Mouse (Mus musculus): ENCODE results near the gene Sdk1.

Sdk1 gene

GRCm38 (mm10) chr5:141987287-141987799, 746.1 kb downstream of the Sdk1 start:
- in situ Hi-C loops (cut with MboI, MseI) = loop anchor here (25.0 kb wide), 1 partner anchor 325 kb away; no protein-coding TSS in a partner anchor

- in situ Hi-C loops (cut with MboI, MseI) = loop anchor here (25.0 kb wide), 1 partner anchor 324 kb away; no protein-coding TSS in a partner anchor
Observed at GRCm38 (mm10) chr5:141988685-141989084, 747.4 kb downstream of the Sdk1 start.

DNA sequence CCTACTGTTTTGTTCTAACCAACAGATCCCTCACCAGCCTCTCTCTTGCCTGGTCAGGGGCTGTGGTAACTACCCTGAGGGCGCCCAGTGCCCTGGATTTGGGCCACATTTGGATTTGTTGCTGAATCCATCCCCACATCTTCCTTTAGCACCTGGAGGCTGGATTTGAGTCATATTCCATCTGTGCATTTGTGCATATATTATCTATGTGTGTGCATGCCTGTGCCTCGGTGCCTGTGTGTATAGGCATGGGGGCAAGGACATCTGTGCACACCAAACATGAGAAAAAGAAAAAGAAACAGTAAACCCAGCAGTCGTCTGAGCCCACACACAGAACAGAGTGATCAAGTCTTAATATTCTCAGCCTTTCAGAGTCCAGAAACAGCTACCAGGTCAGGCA, 752.9 kb downstream of the Sdk1 start:
- in situ Hi-C loops (cut with MboI, MseI) = loop anchor here (25.0 kb wide), 1 partner anchor 318 kb away; no protein-coding TSS in a partner anchor

DNA sequence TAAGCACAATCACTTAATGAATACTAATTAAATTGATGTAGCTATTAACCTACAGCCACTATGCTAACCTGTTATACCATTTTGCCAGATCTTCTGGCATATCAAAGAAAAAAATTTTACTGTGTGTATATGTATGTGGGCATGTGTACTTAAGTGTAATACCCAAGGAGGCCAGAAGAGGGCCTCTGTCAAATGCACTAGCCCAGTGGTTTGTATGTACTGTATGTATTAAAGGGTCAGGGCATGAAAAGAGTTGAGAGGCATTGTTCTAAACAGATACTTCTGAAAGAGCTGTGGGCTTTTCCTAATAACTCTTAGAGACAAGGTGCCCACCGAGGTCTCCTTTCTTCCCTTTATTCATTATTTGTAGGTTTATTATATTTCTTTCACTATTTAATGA, 759.0 kb downstream of the Sdk1 start:
- in situ Hi-C loops (cut with MboI, MseI) = no loop called here

DNA sequence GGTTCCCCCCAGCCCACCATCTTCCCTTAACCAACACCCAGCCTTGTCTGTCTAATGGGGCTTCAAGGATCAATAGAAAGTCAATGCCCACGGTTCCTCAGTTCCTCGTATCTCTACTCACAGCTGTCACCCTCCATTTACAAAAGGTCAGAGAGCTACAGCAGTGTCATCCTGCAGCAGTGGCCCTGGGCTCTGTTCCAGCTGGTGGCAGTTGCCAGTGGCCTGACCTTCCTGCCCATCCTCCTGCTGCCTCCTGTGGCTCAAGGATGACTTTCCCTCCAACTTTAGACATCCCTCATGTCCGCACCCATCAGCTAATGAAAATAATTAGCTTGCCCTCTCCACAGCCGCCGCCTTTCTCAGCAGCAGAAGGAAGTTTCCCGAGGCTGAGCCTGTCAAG, 759.8 kb downstream of the Sdk1 start:
- in situ Hi-C loops (cut with MboI, MseI) = no loop called here

GRCm38 (mm10) chr5:142001973-142002372, 760.7 kb downstream of the Sdk1 start:
- in situ Hi-C loops (cut with MboI, MseI) = no loop called here

GRCm38 (mm10) chr5:142010189-142010588, 768.9 kb downstream of the Sdk1 start:
- in situ Hi-C loops (cut with MboI, MseI) = loop anchor here (10.0 kb wide), 1 partner anchor 565 kb away; no protein-coding TSS in a partner anchor

GRCm38 (mm10) chr5:142017001-142017400, 775.7 kb downstream of the Sdk1 start:
- in situ Hi-C loops (cut with MboI, MseI) = loop anchor here (10.0 kb wide), 1 partner anchor 558 kb away; no protein-coding TSS in a partner anchor

- in situ Hi-C loops (cut with MboI, MseI) = no loop called here
Observed at GRCm38 (mm10) chr5:142022877-142023580, 781.7 kb downstream of the Sdk1 start.

DNA sequence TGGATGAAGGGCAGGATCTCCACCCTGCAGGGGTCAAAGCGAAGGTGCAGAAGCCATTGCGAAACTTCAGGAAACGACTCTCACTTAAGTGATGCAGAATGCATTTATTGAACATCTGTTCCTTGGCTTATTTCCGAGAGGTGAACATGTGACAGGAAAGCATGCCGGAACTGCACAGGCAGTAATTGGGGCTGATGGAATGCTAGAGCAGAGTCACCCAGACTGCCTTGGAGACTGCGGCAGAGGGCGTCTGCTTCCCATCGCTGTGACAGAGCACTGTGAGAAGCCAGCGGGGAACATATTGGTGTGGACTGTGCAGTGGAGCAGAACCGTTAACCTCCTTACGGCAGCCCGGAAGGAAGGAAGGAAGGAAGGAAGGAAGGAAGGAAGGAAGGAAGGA, 783.2 kb downstream of the Sdk1 start:
- in situ Hi-C loops (cut with MboI, MseI) = no loop called here

GRCm38 (mm10) chr5:142036536-142036935, 795.2 kb downstream of the Sdk1 start:
- in situ Hi-C loops (cut with MboI, MseI) = no loop called here

- in situ Hi-C loops (cut with MboI, MseI) = no loop called here
Observed at GRCm38 (mm10) chr5:142039236-142039635, 797.9 kb downstream of the Sdk1 start.

- in situ Hi-C loops (cut with MboI, MseI) = no loop called here
Observed at GRCm38 (mm10) chr5:142039891-142040530, 798.7 kb downstream of the Sdk1 start.

DNA sequence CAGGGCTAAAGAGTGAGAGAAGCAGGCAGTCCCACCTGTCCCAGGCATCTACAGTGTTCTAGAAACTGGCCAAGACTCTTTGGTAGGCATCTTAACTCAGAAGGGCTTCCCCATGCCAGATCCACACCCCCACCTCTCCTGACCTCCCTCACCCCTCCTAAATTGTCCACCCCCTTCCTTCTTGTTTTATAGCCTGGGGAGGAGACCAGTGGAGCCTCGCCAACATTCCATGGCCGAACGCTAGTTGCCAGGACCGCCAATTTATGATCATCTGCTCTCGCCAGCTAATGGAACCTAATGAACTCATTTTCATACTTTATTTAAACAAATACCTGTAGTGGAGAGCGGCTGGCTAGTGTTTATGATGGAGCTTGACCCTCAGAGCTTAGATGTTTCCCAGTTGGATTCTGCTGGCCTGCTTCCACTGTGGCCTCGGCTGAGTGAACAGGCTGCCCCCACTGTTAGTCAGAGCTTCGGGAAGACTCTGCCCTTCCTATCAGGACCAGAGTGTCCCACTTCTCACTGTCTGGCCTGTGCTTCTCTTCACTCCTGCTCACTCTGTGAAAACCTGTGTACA, 800.0 kb downstream of the Sdk1 start:
- in situ Hi-C loops (cut with MboI, MseI) = no loop called here

DNA sequence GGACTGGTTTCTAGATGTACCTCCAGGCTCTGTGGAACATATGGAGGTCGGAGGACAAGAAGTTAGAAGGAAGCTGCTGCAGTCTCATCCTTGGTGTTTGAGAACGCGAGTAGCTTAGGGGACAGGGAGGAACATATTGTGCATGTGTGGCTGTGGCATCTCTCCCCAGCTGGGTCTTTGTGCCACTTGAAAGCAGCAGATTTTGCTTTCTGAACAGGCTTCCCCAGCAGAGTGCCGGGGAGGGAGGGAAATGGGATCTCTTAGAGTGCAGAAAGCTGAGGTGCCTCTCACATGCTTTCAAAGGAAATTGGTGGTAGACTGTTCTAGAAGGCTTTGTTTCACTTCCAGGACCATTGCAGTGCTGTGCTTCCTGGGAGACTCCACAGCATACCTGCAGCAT, 820.5 kb downstream of the Sdk1 start:
- in situ Hi-C loops (cut with MboI, MseI) = no loop called here

- in situ Hi-C loops (cut with MboI, MseI) = no loop called here
Observed at GRCm38 (mm10) chr5:142071322-142071721, 830.0 kb downstream of the Sdk1 start.

- in situ Hi-C loops (cut with MboI, MseI) = no loop called here
Observed at GRCm38 (mm10) chr5:142073901-142074300, 832.6 kb downstream of the Sdk1 start.

DNA sequence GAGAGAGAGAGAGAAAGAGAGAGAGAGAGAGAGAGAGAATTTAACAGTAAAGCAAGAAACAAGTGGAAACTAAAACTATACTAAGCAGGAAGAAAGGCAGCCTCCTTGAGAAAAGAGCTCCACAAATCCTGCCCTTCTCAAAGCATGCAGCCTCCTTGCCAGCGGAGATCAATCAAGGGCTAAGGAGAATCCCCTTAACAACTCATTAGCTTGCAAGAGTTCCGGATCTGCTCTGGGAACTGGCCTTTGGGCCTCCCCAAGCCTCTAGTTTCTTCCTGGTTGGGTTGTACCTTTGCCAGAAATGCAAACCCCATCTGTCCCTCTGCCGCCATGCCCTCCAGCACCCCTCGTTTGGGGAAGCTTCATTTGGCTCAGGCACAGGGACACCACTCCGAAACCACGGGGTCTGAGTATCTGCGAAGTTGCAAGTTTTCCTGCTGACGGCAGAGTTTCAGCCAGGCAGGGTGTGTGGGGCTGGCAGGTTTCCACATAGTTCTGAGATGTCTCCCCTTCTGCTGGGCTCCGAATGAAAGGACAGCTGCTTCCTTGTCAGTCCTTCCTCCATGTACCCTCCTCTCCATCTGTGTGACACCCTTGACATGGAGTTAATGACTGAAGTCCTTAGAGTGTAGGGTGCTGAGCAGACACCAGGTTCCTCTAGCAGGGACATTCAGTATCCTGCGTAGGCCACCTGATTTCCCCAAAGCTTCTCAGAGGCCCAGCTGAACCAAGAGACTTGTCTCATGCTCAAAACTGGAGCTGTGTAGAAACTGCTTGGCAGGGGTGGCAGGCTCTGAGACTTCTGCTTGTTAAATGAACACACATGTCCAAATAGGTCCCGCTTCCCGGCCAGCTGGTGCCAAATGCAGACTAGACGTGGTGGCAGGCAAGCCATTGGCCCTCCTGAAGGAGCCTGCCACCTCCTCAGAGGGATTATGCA, 833.5 kb downstream of the Sdk1 start:
- in situ Hi-C loops (cut with MboI, MseI) = no loop called here

- in situ Hi-C loops (cut with MboI, MseI) = no loop called here
Observed at GRCm38 (mm10) chr5:142080661-142081060, 839.4 kb downstream of the Sdk1 start.

DNA sequence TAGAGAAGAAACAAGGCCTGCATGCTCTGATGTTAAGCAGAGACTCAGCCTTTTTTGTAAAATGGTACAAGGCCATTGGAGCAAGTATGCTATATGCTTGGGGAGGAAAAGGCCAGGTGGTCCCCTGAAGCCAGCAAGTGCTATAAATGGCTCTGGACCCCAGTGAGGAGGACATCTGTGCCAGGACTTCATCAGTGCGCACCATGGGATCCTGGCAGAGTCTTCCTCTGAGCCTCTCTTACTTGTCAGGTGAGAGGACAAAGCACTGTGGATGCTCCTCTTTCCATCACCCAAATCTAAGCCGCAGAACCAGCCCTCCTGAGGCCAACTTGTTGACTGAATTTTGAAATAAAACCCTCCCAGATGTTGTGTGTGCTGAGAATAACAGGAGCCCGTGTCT, 839.8 kb downstream of the Sdk1 start:
- in situ Hi-C loops (cut with MboI, MseI) = no loop called here

GRCm38 (mm10) chr5:142096377-142096841, 855.1 kb downstream of the Sdk1 start:
- in situ Hi-C loops (cut with MboI, MseI) = no loop called here
